ENCODE assay signal across 24 mouse cellular contexts in genomic region chr1:37207743-37208142, GRCm38 (mm10). TPM values are rescaled to one million over a fixed set of nuclear protein-coding genes. Genes with fewer than 3 reads are reported as not detected.
"Had no signal": no experiment of that assay in that cellular context is flagged by ENCODE, and none has a peak within 500 bp of the region (broad histone marks: within the 10 kb centered on the region; RNA-seq: fewer than 3 reads in every experiment).

No protein-coding gene starts in this region.

- H3K4me1 ChIP-seq: kidney, embryonic 15.5 days; limb, embryonic 13.5 days; liver, embryonic 13.5 days; midbrain, embryonic 12.5 days; midbrain, embryonic 15.5 days; neural tube, embryonic 12.5 days; neural tube, embryonic 15.5 days had no signal

- H3K9ac ChIP-seq: kidney, embryonic 15.5 days; limb, embryonic 13.5 days; liver, embryonic 13.5 days; midbrain, embryonic 12.5 days; midbrain, embryonic 15.5 days; neural tube, embryonic 12.5 days; neural tube, embryonic 15.5 days had no signal

- H3K4me2 ChIP-seq: kidney, embryonic 15.5 days; limb, embryonic 13.5 days; liver, embryonic 13.5 days; midbrain, embryonic 12.5 days; midbrain, embryonic 15.5 days; neural tube, embryonic 12.5 days; neural tube, embryonic 15.5 days had no signal

- H3K27me3 ChIP-seq: kidney, embryonic 15.5 days; limb, embryonic 13.5 days; liver, embryonic 13.5 days; midbrain, embryonic 12.5 days; midbrain, embryonic 15.5 days; neural tube, embryonic 12.5 days; neural tube, embryonic 15.5 days had no signal

- ATAC-seq: intestine, postnatal 0 days; lung, postnatal 0 days; midbrain, embryonic 15.5 days had no signal

- H3K4me3 ChIP-seq: kidney, embryonic 15.5 days; limb, embryonic 13.5 days; liver, embryonic 13.5 days; midbrain, embryonic 12.5 days; midbrain, embryonic 15.5 days; neural tube, embryonic 12.5 days; neural tube, embryonic 15.5 days had no signal

- H3K9me3 ChIP-seq: kidney, embryonic 15.5 days; limb, embryonic 13.5 days; liver, embryonic 13.5 days; midbrain, embryonic 12.5 days; midbrain, embryonic 15.5 days; neural tube, embryonic 12.5 days; neural tube, embryonic 15.5 days had no signal

- DNase-seq: kidney, adult 8-10 months; kidney, postnatal 25 days; left cerebral cortex, postnatal 4 days; liver, embryonic 13.5 days; lung, adult 2 months; right cerebral cortex, adult 18-20 months; right cerebral cortex, postnatal 14 days; right cerebral cortex, postnatal 4 days; thymus, adult 2 months; thymus, postnatal 14 days; thymus, postnatal 4 days had no signal

- H3K36me3 ChIP-seq: kidney, embryonic 15.5 days; limb, embryonic 13.5 days; liver, embryonic 13.5 days; midbrain, embryonic 12.5 days; midbrain, embryonic 15.5 days; neural tube, embryonic 12.5 days; neural tube, embryonic 15.5 days had no signal

- H3K27ac ChIP-seq: kidney, embryonic 15.5 days; limb, embryonic 13.5 days; liver, embryonic 13.5 days; macrophage; midbrain, embryonic 12.5 days; midbrain, embryonic 15.5 days; neural tube, embryonic 12.5 days; neural tube, embryonic 15.5 days; stomach, postnatal 0 days had no signal

RNA-seq across cellular contexts. Expression of gene Cnga3, which starts 6.5 kb away (rescaled TPM):
- total RNA-seq: liver, adult 2 months; megakaryocyte, adult 5-6 weeks had no signal
- polyA plus RNA-seq: limb, embryonic 13.5 days; liver, adult 2 months; liver, embryonic 13.5 days; liver, embryonic 16.5 days; lung, postnatal 0 days; macrophage; neural tube, embryonic 12.5 days had no signal
